Mouse (Mus musculus): Measurements from ENCODE around the gene Mrpl47.
"Not testable (repeated sequence)": the region's sequence is repeated elsewhere in the genome, so short reads cannot be mapped to it uniquely, and the experiment has no call there.

Mrpl47 gene

GRCm38 (mm10) chr3:32708052-32708367, 29.4 kb downstream of the Mrpl47 start:
- no peak for DNase-seq (ENCODE audit: low spot score)

- not testable (repeated sequence) for DNase-seq (ENCODE audit: low spot score)
Measured at GRCm38 (mm10) chr3:32705647-32706348, 31.6 kb downstream of the Mrpl47 start, which contains the start of gene Actl6a. Gene Actl6a, plus strand, starts transcription at chr3:32706298.

GRCm38 (mm10) chr3:32704632-32705031, 32.8 kb downstream of the Mrpl47 start:
- not testable (repeated sequence) for DNase-seq (ENCODE audit: low spot score)

- not testable (repeated sequence) for DNase-seq (ENCODE audit: low spot score)
Measured at GRCm38 (mm10) chr3:32704021-32704420, 33.4 kb downstream of the Mrpl47 start.

- peak; percentile 88 for DNase-seq (ENCODE audit: low spot score)
Measured at GRCm38 (mm10) chr3:32698228-32698863, 39.1 kb downstream of the Mrpl47 start.

- no peak for DNase-seq (ENCODE audit: low spot score)
Measured at GRCm38 (mm10) chr3:32695583-32695980, 41.8 kb downstream of the Mrpl47 start.

GRCm38 (mm10) chr3:32694737-32695582, 42.4 kb downstream of the Mrpl47 start:
- no peak for DNase-seq (ENCODE audit: low spot score)

- no peak for DNase-seq (ENCODE audit: low spot score)
Measured at GRCm38 (mm10) chr3:32694211-32694610, 43.2 kb downstream of the Mrpl47 start.

GRCm38 (mm10) chr3:32691841-32692240, 45.6 kb downstream of the Mrpl47 start:
- no peak for DNase-seq (ENCODE audit: low spot score)

- DNase-seq (ENCODE audit: low spot score): no peak
Measured at GRCm38 (mm10) chr3:32690901-32691300, 46.5 kb downstream of the Mrpl47 start.

- no peak for DNase-seq (ENCODE audit: low spot score)
Measured at GRCm38 (mm10) chr3:32690008-32690407, 47.4 kb downstream of the Mrpl47 start.

GRCm38 (mm10) chr3:32689567-32689999, 47.8 kb downstream of the Mrpl47 start:
- no peak for DNase-seq (ENCODE audit: low spot score)

- no peak for DNase-seq (ENCODE audit: low spot score)
Measured at GRCm38 (mm10) chr3:32687156-32687555, 50.2 kb downstream of the Mrpl47 start.

GRCm38 (mm10) chr3:32686537-32686936, 50.9 kb downstream of the Mrpl47 start:
- DNase-seq (ENCODE audit: low spot score): no peak

GRCm38 (mm10) chr3:32684631-32685030, 52.8 kb downstream of the Mrpl47 start:
- DNase-seq (ENCODE audit: low spot score): no peak

GRCm38 (mm10) chr3:32682910-32683531, 54.4 kb downstream of the Mrpl47 start:
- DNase-seq (ENCODE audit: low spot score): no peak

GRCm38 (mm10) chr3:32676393-32676792, 61.0 kb downstream of the Mrpl47 start:
- DNase-seq (ENCODE audit: low spot score): no peak

All from lung, postnatal 25 days (tissue).